Mouse (Mus musculus) lung, postnatal 0 days (tissue): ENCODE measurements at regions not wholly inside any gene's neighbourhood (a gene's known extent, or its start where the extent isn't known, plus 50 kb on each side); places are given as distances from the start of the nearest gene placed in this dataset.

ENCODE experiments used
- ATAC-seq: fragments of 200-750 bp; cut with Nextera tagmentation; 2 replicates; pipeline ENCODE4 v1.8.0; 2017; ENCODE audit warnings: moderate library complexity
- DNase-seq: peaks from one replicate; pipeline ENCODE4 v3.0.0-alpha.2; 2016; ENCODE audit warnings: low spot score
- H3K27ac ChIP-seq: fragments of 300-500 bp; sonication (generic); 2 replicates; pipeline ENCODE4 v1.5.1; 2014; ENCODE audit warnings: antibody characterized with exemption, mild to moderate bottlenecking, low read length, mixed read lengths
- H3K27me3 ChIP-seq: fragments of 300-500 bp; sonication (generic); replicated peaks from 2 replicates; pipeline ENCODE4 v1.6.1; 2014; ENCODE audit warnings: low read length, mixed read lengths; ENCODE audit not compliant: insufficient read depth
- H3K36me3 ChIP-seq: fragments of 300-500 bp; sonication (generic); 2 replicates; pipeline ENCODE4 v1.6.1; 2014; ENCODE audit warnings: low read length, mixed read lengths; ENCODE audit not compliant: insufficient read depth
- H3K4me1 ChIP-seq: fragments of 300-500 bp; sonication (generic); 2 replicates; pipeline ENCODE4 v1.6.1; 2014; ENCODE audit warnings: antibody characterized with exemption, low read depth, low read length, mixed read lengths; ENCODE audit not compliant: insufficient read depth
- H3K4me2 ChIP-seq: fragments of 300-500 bp; sonication (generic); replicated peaks from 2 replicates; pipeline ENCODE4 v1.6.1; 2014; ENCODE audit warnings: low read depth, mild to moderate bottlenecking, low read length, moderate library complexity, mixed read lengths
- H3K4me3 ChIP-seq: fragments of 300-500 bp; sonication (generic); 2 replicates; pipeline ENCODE4 v1.5.1; 2014; ENCODE audit warnings: low read depth, low read length
- H3K9ac ChIP-seq: fragments of 300-500 bp; sonication (generic); replicated peaks from 2 replicates; pipeline ENCODE4 v1.6.1; 2014; ENCODE audit warnings: low read depth, mild to moderate bottlenecking
- H3K9me3 ChIP-seq: fragments of 300-500 bp; sonication (generic); 2 replicates; pipeline ENCODE4 v1.6.1; 2016; ENCODE audit warnings: low read length, mixed read lengths
- CTCF ChIP-seq: IDR thresholded peaks from 2 replicates; pipeline ENCODE4 v1.5.1; 2016; ENCODE audit warnings: antibody characterized with exemption, mild to moderate bottlenecking
- EP300 ChIP-seq: IDR thresholded peaks from 2 replicates; pipeline ENCODE4 v1.6.1; 2016; ENCODE audit warnings: antibody characterized with exemption, mild to moderate bottlenecking, control low read depth
- WGBS: fragments of 180-500 bp; shearing (Covaris S2); extraction: QIAGEN DNeasy Blood & Tissue Kit; methylation state at CpG from one replicate; pipeline ENCODE4 v1.1.7; 2014; 5-methylcytosine and 5-hydroxymethylcytosine counted together

DNA sequence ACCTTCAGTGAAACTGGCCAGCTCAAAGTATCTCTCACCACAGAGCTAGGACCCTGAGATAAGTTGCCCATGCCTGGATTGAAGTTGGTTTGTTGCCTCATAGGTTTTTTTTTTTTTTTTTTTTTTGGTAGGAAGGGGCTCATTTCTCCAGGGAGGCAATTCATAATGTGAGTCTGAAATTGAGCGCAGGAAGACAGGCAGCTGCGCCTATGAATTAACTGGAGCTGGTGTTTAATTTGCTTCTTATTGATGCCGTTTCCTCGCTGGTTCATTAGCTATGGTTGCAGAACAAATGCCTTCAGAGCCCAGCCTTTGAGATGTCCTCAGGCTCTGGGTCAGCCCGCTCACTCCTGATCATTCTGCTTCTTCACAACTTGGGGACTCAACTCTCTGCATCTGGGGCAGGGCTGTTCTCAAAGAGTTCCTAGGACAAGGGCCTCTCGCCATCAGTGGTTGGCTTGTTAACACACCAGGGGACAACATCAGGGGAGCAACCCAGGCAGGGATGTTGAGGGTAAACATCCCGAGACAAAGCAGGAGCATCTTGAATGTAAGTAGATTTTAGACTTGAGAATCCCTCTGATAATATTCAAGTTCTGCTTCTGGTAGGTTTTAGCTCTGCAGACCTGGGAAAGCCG, 123.3 kb upstream of the Ptprt start:
- Histone ChIP-seq H3K27me3 (no peaks in the 10 kb centered on the region), H3K4me3 (no peak overlapping the region)
- DNase-seq: no peak

DNA sequence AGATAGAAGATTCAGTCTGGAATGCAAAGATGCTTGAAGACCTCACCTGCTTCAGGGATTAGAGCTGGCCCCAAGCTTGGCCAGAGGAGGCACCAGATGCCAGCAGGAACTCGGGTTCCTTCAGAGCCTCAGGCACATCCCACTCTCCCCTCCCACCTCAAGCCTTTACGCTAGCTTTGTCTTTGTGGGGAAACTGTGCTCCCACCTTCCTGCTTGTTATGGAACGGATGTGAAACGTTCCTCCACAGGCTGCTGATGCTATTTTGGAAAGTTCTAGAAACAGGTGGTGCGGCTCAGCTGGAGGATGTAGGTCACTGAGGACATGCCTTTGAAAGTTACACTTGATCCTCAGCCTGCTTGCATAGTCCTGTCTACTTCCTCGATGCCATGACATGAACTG, 120.7 kb upstream of the Ptprt start:
- H3K36me3 ChIP-seq: no peaks in the 10 kb centered on the region
- H3K9ac ChIP-seq: no peak overlapping the region
- no peaks in the 10 kb centered on the region for H3K27me3 ChIP-seq
- H3K4me2 ChIP-seq: no peak overlapping the region
- no peak for ATAC-seq
- no peaks in the 10 kb centered on the region for H3K9me3 ChIP-seq
- TF ChIP-seq EP300: no peak
- no peak for TF ChIP-seq CTCF
- 74% methylated on average over 6 of the region's 6 CpGs for WGBS
- H3K4me1 ChIP-seq: no peaks in the 10 kb centered on the region
- no peak for DNase-seq
- H3K4me3 ChIP-seq: no peak overlapping the region
- H3K27ac ChIP-seq: no peak overlapping the region

More for the DNA sequence above, 123.3 kb upstream of the Ptprt start:
- no peak for ATAC-seq
- no peaks in the 10 kb centered on the region for H3K36me3 ChIP-seq
- H3K9ac ChIP-seq: no peak overlapping the region
- 75% methylated on average over 8 of the region's 8 CpGs for WGBS
- H3K27ac ChIP-seq: no peak overlapping the region
- no peaks in the 10 kb centered on the region for H3K9me3 ChIP-seq
- H3K4me2 ChIP-seq: no peak overlapping the region
- no peaks in the 10 kb centered on the region for H3K4me1 ChIP-seq
- TF ChIP-seq EP300: no peak
- no peak for TF ChIP-seq CTCF

DNA sequence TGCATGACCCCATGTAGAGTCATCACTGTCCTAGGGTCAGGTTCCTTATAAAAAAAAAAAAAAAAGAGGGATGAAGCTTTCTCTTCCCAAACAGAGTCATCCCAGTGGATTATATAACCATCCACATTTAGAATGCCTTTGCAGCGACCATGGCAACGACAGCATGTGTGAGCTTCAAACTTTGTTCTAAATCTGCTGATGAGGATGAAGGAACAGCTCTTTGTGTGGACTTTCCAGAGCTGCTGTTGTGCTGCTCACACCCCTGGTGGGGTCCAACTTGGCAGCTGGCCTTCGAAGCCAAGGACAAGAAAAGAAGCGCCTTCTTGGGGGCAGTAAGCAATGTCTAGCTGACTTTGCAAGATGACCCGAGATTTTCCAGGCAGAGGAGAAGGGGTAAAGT, 115.6 kb upstream of the Ptprt start:
- DNase-seq (no peak), ATAC-seq (no peak)
- Histone ChIP-seq H3K9me3 (no peaks in the 10 kb centered on the region), H3K27me3 (no peaks in the 10 kb centered on the region), H3K27ac (no peak overlapping the region), H3K36me3 (no peaks in the 10 kb centered on the region), H3K9ac (no peak overlapping the region), H3K4me3 (no peak overlapping the region), H3K4me2 (no peak overlapping the region), H3K4me1 (no peaks in the 10 kb centered on the region)
- WGBS: 72% methylated on average over 5 of the region's 5 CpGs
- TF ChIP-seq CTCF (no peak), EP300 (no peak)

DNA sequence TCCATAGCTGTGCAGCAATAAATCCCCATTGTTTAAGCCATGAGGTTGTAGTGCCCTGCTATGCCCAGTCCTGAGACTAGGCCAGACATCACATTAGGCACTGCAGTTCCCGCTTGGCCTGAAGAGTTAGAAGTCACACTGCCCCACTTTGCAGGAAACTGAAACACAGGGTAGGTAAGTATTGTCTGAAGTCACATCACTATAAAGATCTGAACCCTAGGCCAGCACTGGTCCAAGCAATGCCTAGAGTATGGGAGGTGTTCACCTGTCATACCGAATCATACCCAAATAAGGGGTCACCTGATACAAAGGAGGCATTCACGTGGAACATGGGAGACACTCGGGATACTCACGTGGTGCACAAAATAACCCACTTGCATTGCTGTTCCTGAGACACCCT, 111.6 kb upstream of the Ptprt start:
- Histone ChIP-seq H3K36me3 (no peaks in the 10 kb centered on the region), H3K27ac (no peak overlapping the region), H3K27me3 (no peaks in the 10 kb centered on the region), H3K4me2 (no peak overlapping the region), H3K4me3 (no peak overlapping the region), H3K4me1 (no peaks in the 10 kb centered on the region), H3K9ac (no peak overlapping the region), H3K9me3 (no peaks in the 10 kb centered on the region)
- WGBS: 88% methylated on average over 5 of the region's 5 CpGs
- DNase-seq (no peak), ATAC-seq (no peak)
- TF ChIP-seq CTCF (no peak), EP300 (no peak)

DNA sequence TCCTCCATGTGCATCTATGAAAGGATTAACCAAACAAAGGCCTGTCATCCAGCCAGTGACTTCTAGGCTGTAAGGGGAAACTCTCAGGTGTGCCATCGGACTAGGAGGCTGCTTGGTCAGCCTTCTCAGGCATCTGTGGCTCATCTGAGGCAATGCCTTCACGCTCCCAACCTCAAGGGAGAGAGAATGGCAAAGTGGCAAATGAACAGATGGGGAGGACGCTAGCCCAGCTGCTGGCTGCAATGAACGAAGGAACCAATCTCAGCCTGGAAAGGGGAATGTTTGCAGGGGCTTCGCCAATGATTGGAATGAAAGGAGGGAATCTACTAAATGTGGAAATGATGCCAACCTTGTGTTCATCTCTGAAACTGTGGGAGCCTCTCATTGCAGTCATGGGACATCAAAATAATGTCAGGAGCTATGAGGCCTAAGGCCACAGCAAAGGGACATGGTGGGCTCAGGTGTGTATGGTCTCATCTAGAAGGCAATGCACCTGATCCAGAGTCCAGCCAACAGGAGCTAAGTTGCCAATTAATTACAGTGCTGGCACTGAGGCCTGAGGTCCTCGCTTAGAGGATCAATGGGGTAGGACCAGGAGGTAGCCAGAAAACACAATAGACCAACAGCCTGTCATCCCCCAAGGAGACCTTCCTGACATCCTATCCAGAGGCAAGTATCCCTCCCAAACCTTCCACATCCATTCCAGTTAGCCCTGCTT, 108.9 kb upstream of the Ptprt start:
- Histone ChIP-seq H3K27me3 (no peaks in the 10 kb centered on the region), H3K36me3 (no peaks in the 10 kb centered on the region), H3K4me3 (no peak overlapping the region), H3K9me3 (no peaks in the 10 kb centered on the region), H3K4me2 (no peak overlapping the region), H3K27ac (no peak overlapping the region), H3K4me1 (no peaks in the 10 kb centered on the region), H3K9ac (no peak overlapping the region)
- DNase-seq (no peak), ATAC-seq (no peak)
- 78% methylated on average over 6 of the region's 6 CpGs for WGBS
- no peak for TF ChIP-seq EP300

DNA sequence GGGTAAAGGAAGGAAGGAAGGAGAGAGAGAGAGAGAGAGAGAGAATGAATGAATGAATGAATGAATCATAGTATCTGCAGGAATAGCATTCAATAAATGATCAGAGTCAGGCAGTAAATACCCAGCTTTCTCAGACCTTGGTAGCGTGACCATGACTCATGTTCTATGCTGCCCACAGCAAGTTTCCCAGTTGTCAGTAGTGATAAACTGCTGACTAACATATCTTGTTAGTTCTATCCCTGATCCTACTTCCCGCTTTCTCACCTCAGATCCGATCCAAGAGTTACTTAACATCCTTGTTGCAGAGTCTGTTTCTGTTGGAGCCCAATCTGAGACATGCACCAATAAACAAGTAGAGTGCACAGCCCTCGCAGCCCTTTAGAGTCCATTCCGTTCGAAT, 103.1 kb upstream of the Ptprt start:
- Histone ChIP-seq H3K4me2 (no peak overlapping the region), H3K27ac (no peak overlapping the region), H3K9me3 (no peaks in the 10 kb centered on the region), H3K4me1 (no peaks in the 10 kb centered on the region), H3K9ac (no peak overlapping the region), H3K4me3 (no peak overlapping the region), H3K27me3 (no peaks in the 10 kb centered on the region), H3K36me3 (no peaks in the 10 kb centered on the region)
- DNase-seq (no peak), ATAC-seq (no peak)
- WGBS: 81% methylated on average over 6 of the region's 6 CpGs
- TF ChIP-seq EP300 (no peak), CTCF (no peak)
